Mouse (Mus musculus) spleen, adult 2 months (tissue): ENCODE measurements around the gene G3bp2. TPM values are rescaled to one million over a fixed set of nuclear protein-coding genes. Genes with fewer than 3 reads are reported as not detected.

Source experiments
- DNase-seq, 2 experiments: peaks; one replicate each; pipeline versions ENCODE4 v3.0.0 to v3.0.0-alpha.2; 2012 to 2021; ENCODE audit warnings: low spot score in 2 of 2, low read depth in 1 of 2
- H3K27ac ChIP-seq: fragments of 200-500 bp; 2 replicates; pipeline ENCODE4 v1.5.1; 2012; ENCODE audit warnings: low read length, inconsistent platforms; ENCODE audit not compliant: insufficient read depth
- H3K27me3 ChIP-seq: fragments of 200-500 bp; 2 replicates; pipeline ENCODE4 v1.6.1; 2012; ENCODE audit warnings: mild to moderate bottlenecking, moderate library complexity, low read length, inconsistent platforms; ENCODE audit not compliant: control insufficient read depth, insufficient read depth
- H3K36me3 ChIP-seq: fragments of 200-500 bp; 2 replicates; pipeline ENCODE4 v1.6.1; 2012; ENCODE audit warnings: mild to moderate bottlenecking, low read length, inconsistent platforms; ENCODE audit not compliant: control insufficient read depth, insufficient read depth
- H3K4me1 ChIP-seq: fragments of 200-500 bp; 2 replicates; pipeline ENCODE4 v1.6.1; 2011; ENCODE audit warnings: inconsistent platforms; ENCODE audit not compliant: control insufficient read depth, insufficient read depth, insufficient read length
- H3K4me3 ChIP-seq: fragments of 200-500 bp; 2 replicates; pipeline ENCODE4 v1.5.1; 2011; ENCODE audit warnings: mild to moderate bottlenecking, inconsistent platforms; ENCODE audit not compliant: insufficient read depth, insufficient read length; ENCODE audit errors: extremely low read depth
- CTCF ChIP-seq: fragments of 200-500 bp; IDR thresholded peaks from 2 replicates; pipeline ENCODE4 v1.5.1; 2011; ENCODE audit warnings: mild to moderate bottlenecking, inconsistent platforms; ENCODE audit not compliant: insufficient read depth, insufficient read length, insufficient replicate concordance; ENCODE audit errors: extremely low read depth
- POLR2A ChIP-seq: fragments of 200-500 bp; IDR thresholded peaks from 2 replicates; pipeline ENCODE4 v1.6.1; 2011; ENCODE audit warnings: low read depth, low read length, inconsistent platforms
- WGBS: fragments of 180-500 bp; shearing (Covaris S2); methylation state at CpG from one replicate; pipeline ENCODE4 v1.1.7; 2018; 5-methylcytosine and 5-hydroxymethylcytosine counted together
- polyA plus RNA-seq: library from polyadenylated mRNA; depleted of rRNA; stranded (reverse); fragments of >200 nt; gene quantifications from 2 replicates; pipeline ENCODE4 v1.2.3, GENCODE M21; 2012

The G3bp2 gene
- polyA plus RNA-seq, 1 experiment = 10.1 TPM

DNA sequence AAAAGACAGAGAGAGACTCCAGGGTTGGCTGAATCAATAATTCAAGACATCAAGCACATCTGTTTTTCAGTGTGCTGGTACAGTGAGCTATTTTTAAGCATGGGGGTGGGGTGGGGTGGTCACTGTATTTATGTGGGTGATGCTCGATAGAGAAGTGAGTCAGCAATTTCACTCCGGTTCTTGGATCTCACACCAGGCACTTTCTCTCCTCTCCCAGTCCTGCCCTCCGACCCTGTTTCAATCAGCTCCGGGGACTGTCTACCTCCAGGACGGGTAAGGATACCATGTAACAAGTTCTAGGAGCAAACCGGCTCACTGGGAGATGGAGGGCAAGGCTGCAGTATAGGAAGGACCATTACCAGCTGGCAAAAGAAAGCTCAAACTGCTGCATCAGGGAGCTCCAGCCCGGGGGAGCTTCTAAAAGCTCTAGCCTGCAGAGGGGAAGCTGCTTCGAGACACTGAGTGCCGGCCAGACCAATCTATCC is 43.7 kb upstream of the G3bp2 start:
- DNase-seq = no peak
- no peaks in the 10 kb centered on the region; the same call in 1 of the 2 replicates for H3K4me1 ChIP-seq
- TF ChIP-seq CTCF = no peak
- no peak for TF ChIP-seq POLR2A
- peak overlapping the region; percentile 35 for H3K4me3 ChIP-seq
- 29% methylated on average over 9 of the region's 9 CpGs for WGBS
- no peaks in the 10 kb centered on the region for H3K36me3 ChIP-seq
- peak overlapping the region; percentile 26; the same call in 1 of the 2 replicates for H3K27ac ChIP-seq
- H3K27me3 ChIP-seq = no peaks in the 10 kb centered on the region

DNA sequence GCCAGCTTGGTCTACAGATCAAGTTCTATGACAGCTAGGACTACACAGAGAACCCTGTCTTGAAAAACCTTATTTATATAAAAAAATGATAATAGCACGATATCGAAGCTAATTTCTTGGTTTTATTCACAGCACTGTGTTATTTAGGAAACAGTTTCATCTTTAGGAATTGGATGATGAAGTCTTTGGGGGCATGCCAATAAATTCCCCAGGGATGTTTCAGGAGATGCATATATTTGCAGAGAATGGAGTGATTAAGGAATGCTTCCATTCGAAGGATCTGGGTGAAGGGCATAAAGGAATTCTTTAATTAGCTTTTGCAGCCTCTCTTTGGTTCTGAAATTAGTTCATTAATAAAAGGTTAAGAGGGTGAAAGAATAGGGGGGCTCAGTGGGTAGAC is 41.9 kb upstream of the G3bp2 start:
- H3K4me3 ChIP-seq = no peak overlapping the region
- no peaks in the 10 kb centered on the region for H3K27me3 ChIP-seq
- no peaks in the 10 kb centered on the region for H3K36me3 ChIP-seq
- no peak overlapping the region for H3K27ac ChIP-seq
- no peak for TF ChIP-seq CTCF
- TF ChIP-seq POLR2A = no peak
- H3K4me1 ChIP-seq = no peaks in the 10 kb centered on the region; the same call in 1 of the 2 replicates
- WGBS = 93% methylated on average over 3 of the region's 3 CpGs
- no peak for DNase-seq

DNA sequence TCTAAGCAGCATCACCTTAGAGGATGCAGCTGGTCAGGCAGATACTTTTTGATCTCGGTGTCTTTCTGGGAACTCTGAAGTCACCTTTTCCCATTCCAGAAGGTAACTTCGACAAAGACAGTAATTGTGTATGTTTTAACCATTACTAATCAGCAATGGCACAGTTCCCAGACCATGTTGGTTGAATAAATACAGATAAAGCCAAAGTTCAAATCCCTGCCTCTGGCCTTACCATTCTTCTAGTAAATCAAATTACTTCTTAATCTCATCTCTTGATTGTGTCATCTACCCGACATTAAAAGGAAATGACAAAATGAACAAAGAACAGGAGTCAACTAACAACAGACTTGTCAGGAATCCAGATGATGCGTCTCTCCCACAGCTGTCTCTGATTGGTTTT is 38.1 kb upstream of the G3bp2 start:
- no peaks in the 10 kb centered on the region for H3K4me1 ChIP-seq
- H3K4me3 ChIP-seq = no peak overlapping the region
- no peak overlapping the region for H3K27ac ChIP-seq
- no peak for DNase-seq
- H3K36me3 ChIP-seq = no peaks in the 10 kb centered on the region
- WGBS = 91% methylated on average over 4 of the region's 4 CpGs
- no peak for TF ChIP-seq POLR2A
- no peak for TF ChIP-seq CTCF
- no peaks in the 10 kb centered on the region for H3K27me3 ChIP-seq

DNA sequence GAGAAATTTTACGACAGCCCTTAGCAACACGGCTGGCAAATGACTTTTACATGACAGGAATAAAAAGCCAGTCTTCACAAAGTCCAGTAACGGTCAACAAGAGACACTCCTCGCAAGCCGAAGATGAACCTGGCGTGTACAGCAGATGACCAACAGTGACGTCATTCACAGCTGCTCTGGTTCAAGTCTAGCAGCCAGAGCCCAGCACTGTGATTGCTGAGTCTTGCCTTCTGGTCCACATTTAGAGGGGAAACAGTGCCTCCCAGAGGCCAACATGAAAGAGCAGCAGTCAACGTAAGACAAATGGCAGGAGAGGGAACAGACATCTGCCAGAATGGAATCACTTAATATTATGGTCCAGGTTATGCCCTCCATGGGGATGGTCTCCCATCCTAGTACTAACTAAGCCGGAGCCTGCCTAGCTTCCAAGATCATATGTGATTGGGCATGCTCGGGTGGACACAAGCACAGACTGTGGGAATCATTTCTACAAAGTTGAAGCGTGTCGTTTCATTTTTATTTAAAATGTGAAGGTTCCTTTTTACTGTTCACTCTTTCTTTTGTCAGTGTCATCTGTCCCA is 34.4 kb upstream of the G3bp2 start:
- 61% methylated on average over 12 of the region's 12 CpGs for WGBS
- peak; percentile 61 to 62 for DNase-seq
- Histone ChIP-seq H3K36me3 (no peaks in the 10 kb centered on the region), H3K27ac (no peak overlapping the region), H3K4me3 (no peak overlapping the region), H3K4me1 (no peaks in the 10 kb centered on the region), H3K27me3 (no peaks in the 10 kb centered on the region)
- TF ChIP-seq POLR2A = no peak
- peak; percentile 77; the same call in 1 of the 2 replicates for TF ChIP-seq CTCF

DNA sequence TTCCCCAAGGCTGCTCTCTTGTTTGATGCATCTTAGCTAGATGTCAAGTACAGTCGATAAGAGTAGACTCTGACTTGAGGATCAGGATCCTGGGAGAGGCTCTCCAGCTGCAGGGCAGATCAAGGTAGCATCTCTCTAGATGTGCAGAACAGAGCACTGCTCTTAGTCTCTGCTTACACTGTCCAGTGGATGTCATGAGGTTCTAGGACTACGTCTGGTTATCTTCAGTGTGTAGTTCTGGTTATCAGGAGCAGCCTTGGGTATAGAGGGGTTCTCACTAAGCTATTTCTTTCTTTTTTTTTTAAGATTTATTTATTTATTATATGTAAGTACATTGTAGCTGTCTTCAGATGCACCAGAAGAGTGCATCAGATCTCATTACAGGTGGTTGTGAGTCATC is 31.4 kb upstream of the G3bp2 start:
- TF ChIP-seq CTCF = no peak
- no peak for TF ChIP-seq POLR2A
- Histone ChIP-seq H3K36me3 (no peaks in the 10 kb centered on the region), H3K27me3 (peaks cover 5% of the 10 kb centered on the region; the same call in 1 of the 2 replicates), H3K27ac (no peak overlapping the region), H3K4me3 (no peak overlapping the region), H3K4me1 (peaks cover 1% of the 10 kb centered on the region; the same call in 1 of the 2 replicates)
- DNase-seq = no peak
- 78% methylated on average over 2 of the region's 2 CpGs for WGBS

DNA sequence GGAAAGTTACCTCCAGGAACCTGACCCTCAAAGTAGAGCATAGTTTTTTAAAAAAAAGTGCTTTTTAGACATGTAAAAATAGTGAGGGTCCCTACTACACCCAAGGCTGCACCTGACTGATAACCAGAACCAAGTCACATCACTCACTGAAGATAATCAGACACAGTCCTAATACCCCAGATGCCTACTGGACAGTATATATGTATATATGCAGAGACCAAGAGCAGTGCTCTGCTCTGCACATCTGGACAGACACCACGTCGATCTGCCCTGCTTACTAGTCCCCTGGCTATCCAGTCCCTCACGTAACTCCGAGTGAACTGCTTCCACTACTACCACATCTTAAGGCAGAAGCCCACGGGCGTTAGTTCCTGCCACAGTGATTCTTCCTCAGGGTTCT is 30.7 kb upstream of the G3bp2 start:
- Histone ChIP-seq H3K4me1 (peaks cover 1% of the 10 kb centered on the region; the same call in 1 of the 2 replicates), H3K27ac (no peak overlapping the region), H3K27me3 (peaks cover 5% of the 10 kb centered on the region; the same call in 1 of the 2 replicates), H3K4me3 (no peak overlapping the region), H3K36me3 (no peaks in the 10 kb centered on the region)
- TF ChIP-seq POLR2A (no peak), CTCF (no peak)
- 68% methylated on average over 6 of the region's 6 CpGs for WGBS
- no peak for DNase-seq

DNA sequence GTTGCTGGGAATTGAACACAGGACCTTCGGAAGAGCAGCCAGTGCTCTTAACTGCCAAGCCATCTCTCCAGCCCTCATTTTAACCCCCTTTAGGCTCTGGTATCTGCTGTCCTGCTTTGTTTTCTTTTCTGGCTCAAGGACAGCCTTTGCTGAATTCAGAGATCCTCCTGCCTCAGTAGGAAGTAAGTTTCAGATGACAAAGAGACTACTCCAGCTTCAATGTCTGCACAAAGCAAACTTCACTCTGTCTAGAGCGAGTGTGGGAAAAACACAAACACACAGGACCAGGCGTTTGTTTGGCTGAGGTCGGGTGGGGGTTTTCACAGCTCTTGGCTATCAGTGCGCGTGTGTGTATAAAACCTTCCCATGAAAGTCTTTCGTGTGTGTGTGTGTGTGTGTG is 30.0 kb upstream of the G3bp2 start:
- Histone ChIP-seq H3K36me3 (no peaks in the 10 kb centered on the region), H3K4me1 (peaks cover 1% of the 10 kb centered on the region; the same call in 1 of the 2 replicates), H3K4me3 (no peak overlapping the region), H3K27ac (no peak overlapping the region), H3K27me3 (peaks cover 5% of the 10 kb centered on the region; the same call in 1 of the 2 replicates)
- TF ChIP-seq CTCF = no peak
- no peak for DNase-seq
- 87% methylated on average over 7 of the region's 7 CpGs for WGBS
